Mouse (Mus musculus) neural tube, embryonic 15.5 days (tissue): ENCODE data around the gene Kcnn1. TPM values are rescaled to one million over a fixed set of nuclear protein-coding genes. Genes with fewer than 3 reads are reported as not detected.

Source experiments
- ATAC-seq: fragments of 200-750 bp; cut with Nextera tagmentation; 2 replicates; pipeline ENCODE4 v1.8.0; 2017; ENCODE audit warnings: mild to moderate bottlenecking, moderate TSS enrichment, moderate library complexity; ENCODE audit not compliant: low FRiP score
- H3K27ac ChIP-seq: fragments of 300-500 bp; sonication (generic); replicated peaks from 2 replicates; pipeline ENCODE4 v1.5.1; 2015; ENCODE audit warnings: mild to moderate bottlenecking, inconsistent platforms
- H3K27me3 ChIP-seq: fragments of 300-500 bp; sonication (generic); replicated peaks from 2 replicates; pipeline ENCODE4 v1.6.1; 2015; ENCODE audit warnings: inconsistent platforms
- H3K36me3 ChIP-seq: fragments of 300-500 bp; sonication (generic); 2 replicates; pipeline ENCODE4 v1.6.1; 2015; ENCODE audit warnings: inconsistent platforms
- H3K4me1 ChIP-seq: fragments of 300-500 bp; sonication (generic); 2 replicates; pipeline ENCODE4 v1.6.1; 2015; ENCODE audit warnings: inconsistent platforms
- H3K4me2 ChIP-seq: fragments of 300-500 bp; sonication (generic); 2 replicates; pipeline ENCODE4 v1.6.1; 2015; ENCODE audit warnings: inconsistent platforms, mild to moderate bottlenecking, moderate library complexity
- H3K4me3 ChIP-seq: fragments of 300-500 bp; sonication (generic); replicated peaks from 2 replicates; pipeline ENCODE4 v1.5.1; 2015; ENCODE audit warnings: mild to moderate bottlenecking, inconsistent platforms
- H3K9ac ChIP-seq: fragments of 300-500 bp; sonication (generic); replicated peaks from 2 replicates; pipeline ENCODE4 v1.6.1; 2015; ENCODE audit warnings: mild to moderate bottlenecking, inconsistent platforms
- H3K9me3 ChIP-seq: fragments of 300-500 bp; sonication (generic); replicated peaks from 2 replicates; pipeline ENCODE4 v1.6.1; 2016; ENCODE audit warnings: inconsistent platforms
- WGBS: fragments of 180-500 bp; shearing (Covaris S2); methylation state at CpG from one replicate; pipeline ENCODE4 v1.1.7; 2015; ENCODE audit warnings: mixed read lengths; 5-methylcytosine and 5-hydroxymethylcytosine counted together
- polyA plus RNA-seq: library from polyadenylated mRNA; unstranded; fragments of >200 nt; fragmentation: Nextera tagmentation; extraction: Ambion mirVana; gene quantifications from 2 replicates; pipeline ENCODE4 v1.2.1, GENCODE M21; 2015

Kcnn1 gene
- polyA plus RNA-seq, 1 experiment from 2014 or later, result 18.6 TPM

GRCm38 (mm10) chr8:70864712-70865221 is 1.7 kb upstream of the Kcnn1 start:
- H3K4me3 ChIP-seq, result peak overlapping the region; percentile 48
- ATAC-seq, result peak; percentile 22
- no peaks in the 10 kb centered on the region; the same call in 1 of the 2 replicates for H3K27me3 ChIP-seq
- H3K27ac ChIP-seq, result peak overlapping the region; percentile 94
- H3K9ac ChIP-seq, result peak overlapping the region; percentile 61
- H3K4me2 ChIP-seq, result peak overlapping the region; percentile 86
- peaks cover 9% of the 10 kb centered on the region; the same call in 1 of the 2 replicates for H3K36me3 ChIP-seq
- no peaks in the 10 kb centered on the region for H3K9me3 ChIP-seq
- WGBS, result under 1% methylated on average over 24 of the region's 24 CpGs
- peaks cover 64% of the 10 kb centered on the region for H3K4me1 ChIP-seq

- WGBS, result under 1% methylated on average over 46 of the region's 46 CpGs
- peak overlapping the region; percentile 48 for H3K4me3 ChIP-seq
- H3K9me3 ChIP-seq, result no peaks in the 10 kb centered on the region
- no peak for ATAC-seq
- H3K27ac ChIP-seq, result peak overlapping the region; percentile 94
- H3K36me3 ChIP-seq, result peaks cover 9% of the 10 kb centered on the region; the same call in 1 of the 2 replicates
- peaks cover 58% of the 10 kb centered on the region for H3K4me1 ChIP-seq
- no peaks in the 10 kb centered on the region; the same call in 1 of the 2 replicates for H3K27me3 ChIP-seq
- peak overlapping the region; percentile 86 for H3K4me2 ChIP-seq
- peak overlapping the region; percentile 61 for H3K9ac ChIP-seq
Observed at GRCm38 (mm10) chr8:70863956-70864711, 1.1 kb upstream of the Kcnn1 start.

GRCm38 (mm10) chr8:70857516-70857915 is 5.5 kb downstream of the Kcnn1 start:
- H3K27ac ChIP-seq, result no peak overlapping the region; the same call in 1 of the 2 replicates
- 0 out of 2 replicates have a peak, but pooled peaks cover 5% of the 10 kb centered on the region for H3K36me3 ChIP-seq
- no peaks in the 10 kb centered on the region for H3K9me3 ChIP-seq
- peak overlapping the region; percentile 63; the same call in 1 of the 2 replicates for H3K9ac ChIP-seq
- H3K4me1 ChIP-seq, result peaks cover 43% of the 10 kb centered on the region
- WGBS, result 13% methylated on average over 4 of the region's 4 CpGs
- H3K4me3 ChIP-seq, result no peak overlapping the region
- H3K27me3 ChIP-seq, result no peaks in the 10 kb centered on the region; the same call in 1 of the 2 replicates
- H3K4me2 ChIP-seq, result peak overlapping the region; percentile 89
- ATAC-seq, result no peak

- Histone ChIP-seq H3K36me3 (peaks cover 7% of the 10 kb centered on the region; the same call in 1 of the 2 replicates), H3K9me3 (no peaks in the 10 kb centered on the region), H3K4me1 (peaks cover 39% of the 10 kb centered on the region), H3K4me3 (peak overlapping the region; percentile 54), H3K27ac (peak overlapping the region; percentile 23; the same call in 1 of the 2 replicates), H3K4me2 (peak overlapping the region; percentile 89), H3K9ac (peak overlapping the region; percentile 63), H3K27me3 (no peaks in the 10 kb centered on the region; the same call in 1 of the 2 replicates)
- 7% methylated on average over 33 of the region's 33 CpGs for WGBS
- peak; percentile 86 for ATAC-seq
Observed at GRCm38 (mm10) chr8:70856541-70857197, 6.4 kb downstream of the Kcnn1 start.

GRCm38 (mm10) chr8:70856028-70856427 is 7.0 kb downstream of the Kcnn1 start:
- H3K9me3 ChIP-seq, result no peaks in the 10 kb centered on the region
- H3K4me2 ChIP-seq, result peak overlapping the region; percentile 89
- no peak overlapping the region for H3K27ac ChIP-seq
- H3K4me1 ChIP-seq, result peaks cover 40% of the 10 kb centered on the region
- ATAC-seq, result no peak
- no peaks in the 10 kb centered on the region for H3K27me3 ChIP-seq
- H3K4me3 ChIP-seq, result peak overlapping the region; percentile 54
- WGBS, result 65% methylated on average over 5 of the region's 5 CpGs
- no peak overlapping the region for H3K9ac ChIP-seq
- peaks cover 7% of the 10 kb centered on the region; the same call in 1 of the 2 replicates for H3K36me3 ChIP-seq

- Histone ChIP-seq H3K4me1 (peaks cover 37% of the 10 kb centered on the region), H3K27ac (no peak overlapping the region), H3K9me3 (no peaks in the 10 kb centered on the region), H3K9ac (no peak overlapping the region), H3K27me3 (no peaks in the 10 kb centered on the region), H3K4me3 (no peak overlapping the region), H3K4me2 (no peak overlapping the region), H3K36me3 (peaks cover 12% of the 10 kb centered on the region; the same call in 1 of the 2 replicates)
- WGBS, result 76% methylated on average over 2 of the region's 2 CpGs
- no peak for ATAC-seq
Observed at GRCm38 (mm10) chr8:70853863-70854262, 9.2 kb downstream of the Kcnn1 start.

GRCm38 (mm10) chr8:70852595-70853231 is 10.3 kb downstream of the Kcnn1 start:
- ATAC-seq, result no peak
- WGBS, result 93% methylated on average over 41 of the region's 41 CpGs
- no peak overlapping the region for H3K27ac ChIP-seq
- H3K4me1 ChIP-seq, result peaks cover 26% of the 10 kb centered on the region
- H3K27me3 ChIP-seq, result no peaks in the 10 kb centered on the region
- no peak overlapping the region for H3K4me3 ChIP-seq
- H3K9me3 ChIP-seq, result no peaks in the 10 kb centered on the region
- peaks cover 12% of the 10 kb centered on the region; the same call in 1 of the 2 replicates for H3K36me3 ChIP-seq
- no peak overlapping the region for H3K9ac ChIP-seq
- no peak overlapping the region for H3K4me2 ChIP-seq

GRCm38 (mm10) chr8:70851837-70852236 is 11.2 kb downstream of the Kcnn1 start:
- Histone ChIP-seq H3K4me3 (no peak overlapping the region), H3K27me3 (no peaks in the 10 kb centered on the region), H3K9ac (no peak overlapping the region), H3K4me2 (no peak overlapping the region), H3K9me3 (no peaks in the 10 kb centered on the region), H3K36me3 (peaks cover 12% of the 10 kb centered on the region; the same call in 1 of the 2 replicates), H3K27ac (no peak overlapping the region), H3K4me1 (peaks cover 17% of the 10 kb centered on the region)
- ATAC-seq, result no peak
- 45% methylated on average over 6 of the region's 6 CpGs for WGBS

GRCm38 (mm10) chr8:70850947-70851346 is 12.1 kb downstream of the Kcnn1 start:
- ATAC-seq, result no peak
- Histone ChIP-seq H3K36me3 (peaks cover 12% of the 10 kb centered on the region; the same call in 1 of the 2 replicates), H3K27me3 (no peaks in the 10 kb centered on the region), H3K9ac (no peak overlapping the region), H3K9me3 (no peaks in the 10 kb centered on the region), H3K4me3 (no peak overlapping the region), H3K4me2 (no peak overlapping the region), H3K4me1 (peaks cover 10% of the 10 kb centered on the region), H3K27ac (no peak overlapping the region)
- 85% methylated on average over 4 of the region's 4 CpGs for WGBS

GRCm38 (mm10) chr8:70850132-70850845 is 12.8 kb downstream of the Kcnn1 start:
- Histone ChIP-seq H3K9me3 (no peaks in the 10 kb centered on the region), H3K27me3 (no peaks in the 10 kb centered on the region), H3K4me1 (peaks cover 8% of the 10 kb centered on the region), H3K4me2 (no peak overlapping the region), H3K4me3 (no peak overlapping the region), H3K27ac (no peak overlapping the region), H3K9ac (no peak overlapping the region), H3K36me3 (peaks cover 12% of the 10 kb centered on the region; the same call in 1 of the 2 replicates)
- no peak for ATAC-seq
- WGBS, result 84% methylated on average over 7 of the region's 7 CpGs
